Mouse (Mus musculus) megakaryocyte, embryonic 14.5 days (primary cell): ENCODE results near the gene Gm29094. TPM values are rescaled to one million over a fixed set of nuclear protein-coding genes. Genes with fewer than 3 reads are reported as not detected.
"Not testable (repeated sequence)": the region's sequence is repeated elsewhere in the genome, so short reads cannot be mapped to it uniquely, and the experiment has no call there.

Experiments
- H3K27me3 ChIP-seq: replicated peaks from 2 replicates; pipeline ENCODE3; 2012; ENCODE audit warnings: inconsistent platforms
- H3K36me3 ChIP-seq: replicated peaks from 2 replicates; pipeline ENCODE3; 2012; ENCODE audit warnings: low read length, inconsistent platforms, mixed read lengths
- H3K4me1 ChIP-seq: 2 replicates; pipeline ENCODE4 v1.6.1; 2012; ENCODE audit warnings: inconsistent platforms
- H3K4me3 ChIP-seq: replicated peaks from 2 replicates; pipeline ENCODE3; 2012; ENCODE audit warnings: moderate library complexity, mild to moderate bottlenecking, inconsistent platforms
- H3K9me3 ChIP-seq: 2 replicates; pipeline ENCODE4 v1.6.1; 2012; ENCODE audit warnings: inconsistent platforms
- polyA plus RNA-seq: library from polyadenylated mRNA; stranded (reverse); fragments of >175 nt; gene quantifications from 2 replicates; pipeline ENCODE4 v1.2.3, GENCODE M21; 2012; ENCODE audit warnings: low replicate concordance; ENCODE audit not compliant: insufficient read depth

Gm29094 gene
- not detected in 2 replicates for polyA plus RNA-seq

GRCm38 (mm10) chr9:89198969-89199416 lies at the start of gene Gm29094, which contains the start of gene Bcl2a1b:
Gene Gm29094, plus strand, starts transcription at chr9:89199379.
Gene Bcl2a1b, plus strand, starts transcription at chr9:89199209.
- not testable (repeated sequence) for H3K4me3 ChIP-seq, H3K9me3 ChIP-seq

GRCm38 (mm10) chr9:89172539-89172938 lies 26.6 kb upstream of the Gm29094 start:
- not testable (repeated sequence) for H3K36me3 ChIP-seq, H3K9me3 ChIP-seq, H3K4me1 ChIP-seq, H3K4me3 ChIP-seq, H3K27me3 ChIP-seq

More at GRCm38 (mm10) chr9:89198969-89199416, at the start of gene Gm29094, which contains the start of gene Bcl2a1b:
- not testable (repeated sequence) for H3K36me3 ChIP-seq, H3K27me3 ChIP-seq, H3K4me1 ChIP-seq

- H3K9me3 ChIP-seq: not testable (repeated sequence)
These were observed 20.3 kb upstream of the Gm29094 start for GRCm38 (mm10) chr9:89178833-89179232.

GRCm38 (mm10) chr9:89179469-89179868 lies 19.7 kb upstream of the Gm29094 start:
- H3K4me1 ChIP-seq, H3K4me3 ChIP-seq, H3K36me3 ChIP-seq, H3K9me3 ChIP-seq, H3K27me3 ChIP-seq: not testable (repeated sequence)

More at GRCm38 (mm10) chr9:89178833-89179232, 20.3 kb upstream of the Gm29094 start:
- H3K27me3 ChIP-seq, H3K4me3 ChIP-seq, H3K4me1 ChIP-seq, H3K36me3 ChIP-seq: not testable (repeated sequence)

GRCm38 (mm10) chr9:89187006-89187405 lies 12.2 kb upstream of the Gm29094 start:
- H3K9me3 ChIP-seq, H3K27me3 ChIP-seq, H3K36me3 ChIP-seq, H3K4me1 ChIP-seq, H3K4me3 ChIP-seq: not testable (repeated sequence)

GRCm38 (mm10) chr9:89195483-89195882 lies 3.7 kb upstream of the Gm29094 start:
- H3K4me1 ChIP-seq, H3K4me3 ChIP-seq, H3K27me3 ChIP-seq, H3K9me3 ChIP-seq, H3K36me3 ChIP-seq: not testable (repeated sequence)

- not testable (repeated sequence) for H3K4me3 ChIP-seq, H3K27me3 ChIP-seq, H3K4me1 ChIP-seq, H3K36me3 ChIP-seq, H3K9me3 ChIP-seq
These were observed 1.7 kb upstream of the Gm29094 start for GRCm38 (mm10) chr9:89197509-89197908.

GRCm38 (mm10) chr9:89198349-89198748 lies 830 bp upstream of the Gm29094 start:
- H3K27me3 ChIP-seq, H3K36me3 ChIP-seq, H3K9me3 ChIP-seq, H3K4me1 ChIP-seq, H3K4me3 ChIP-seq: not testable (repeated sequence)

GRCm38 (mm10) chr9:89202256-89202655 lies 3.1 kb downstream of the Gm29094 start:
- H3K4me1 ChIP-seq, H3K4me3 ChIP-seq, H3K27me3 ChIP-seq, H3K9me3 ChIP-seq, H3K36me3 ChIP-seq: not testable (repeated sequence)

GRCm38 (mm10) chr9:89208939-89209338 lies 9.8 kb downstream of the Gm29094 start:
- H3K9me3 ChIP-seq, H3K4me3 ChIP-seq, H3K36me3 ChIP-seq, H3K4me1 ChIP-seq, H3K27me3 ChIP-seq: not testable (repeated sequence)

- not testable (repeated sequence) for H3K36me3 ChIP-seq, H3K9me3 ChIP-seq, H3K27me3 ChIP-seq, H3K4me1 ChIP-seq
- peak within 1 kb of the TSS; percentile 90 for H3K4me3 ChIP-seq
These were observed 11.3 kb downstream of the Gm29094 start, which contains the start of gene Mthfs for GRCm38 (mm10) chr9:89210353-89211064. Gene Mthfs, plus strand, starts transcription at chr9:89210676.

GRCm38 (mm10) chr9:89211065-89211858 lies 12.1 kb downstream of the Gm29094 start:
- not testable (repeated sequence) for H3K27me3 ChIP-seq, H3K4me1 ChIP-seq, H3K9me3 ChIP-seq, H3K36me3 ChIP-seq, H3K4me3 ChIP-seq

- H3K4me1 ChIP-seq, H3K4me3 ChIP-seq, H3K27me3 ChIP-seq, H3K36me3 ChIP-seq, H3K9me3 ChIP-seq: not testable (repeated sequence)
These were observed 13.2 kb downstream of the Gm29094 start for GRCm38 (mm10) chr9:89212428-89212827.

- H3K4me3 ChIP-seq, H3K36me3 ChIP-seq: not testable (repeated sequence)
These were observed 19.0 kb downstream of the Gm29094 start for GRCm38 (mm10) chr9:89218174-89218573.

GRCm38 (mm10) chr9:89219668-89220067 lies 20.5 kb downstream of the Gm29094 start:
- not testable (repeated sequence) for H3K27me3 ChIP-seq, H3K9me3 ChIP-seq, H3K36me3 ChIP-seq, H3K4me3 ChIP-seq, H3K4me1 ChIP-seq

More at GRCm38 (mm10) chr9:89218174-89218573, 19.0 kb downstream of the Gm29094 start:
- H3K9me3 ChIP-seq, H3K27me3 ChIP-seq, H3K4me1 ChIP-seq: not testable (repeated sequence)

- not testable (repeated sequence) for H3K36me3 ChIP-seq, H3K4me3 ChIP-seq, H3K4me1 ChIP-seq, H3K27me3 ChIP-seq, H3K9me3 ChIP-seq
These were observed 21.6 kb downstream of the Gm29094 start for GRCm38 (mm10) chr9:89220704-89221287.
